Mouse (Mus musculus) thymus, postnatal 4 days (tissue): ENCODE measurements around the gene Tmem131.
A peak's percentile ranks its signal among the peaks of the same experiment; 100 is the strongest.

ENCODE experiments used
- DNase-seq: peaks from one replicate; pipeline ENCODE4 v3.0.0; 2021

Tmem131 gene

GRCm38 (mm10) chr1:36768786-36769185 lies 174.7 kb downstream of the Tmem131 start:
- no peak for DNase-seq

DNA sequence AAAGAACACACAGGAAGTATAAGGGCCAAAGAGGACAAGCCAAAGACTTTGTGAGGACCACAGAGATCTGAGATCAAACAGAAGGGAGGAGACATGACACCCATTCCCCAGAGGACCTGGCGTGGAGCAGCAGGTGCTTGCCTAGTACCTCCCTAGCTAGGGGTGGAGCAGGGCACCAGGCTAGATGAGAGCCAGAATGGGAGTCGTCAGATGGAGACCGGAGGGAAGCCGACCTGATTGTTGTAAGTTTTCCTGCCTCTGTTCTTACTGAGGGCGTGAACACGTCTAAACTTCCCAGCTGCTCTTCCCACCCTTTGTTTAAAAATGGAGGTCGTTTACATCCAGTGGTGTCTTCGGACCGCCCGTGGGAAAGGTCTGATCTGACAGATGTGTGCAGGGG lies 176.1 kb downstream of the Tmem131 start:
- DNase-seq = peak; percentile 51

- peak; percentile 64 for DNase-seq
Measured at GRCm38 (mm10) chr1:36766431-36767205, 176.8 kb downstream of the Tmem131 start.

DNA sequence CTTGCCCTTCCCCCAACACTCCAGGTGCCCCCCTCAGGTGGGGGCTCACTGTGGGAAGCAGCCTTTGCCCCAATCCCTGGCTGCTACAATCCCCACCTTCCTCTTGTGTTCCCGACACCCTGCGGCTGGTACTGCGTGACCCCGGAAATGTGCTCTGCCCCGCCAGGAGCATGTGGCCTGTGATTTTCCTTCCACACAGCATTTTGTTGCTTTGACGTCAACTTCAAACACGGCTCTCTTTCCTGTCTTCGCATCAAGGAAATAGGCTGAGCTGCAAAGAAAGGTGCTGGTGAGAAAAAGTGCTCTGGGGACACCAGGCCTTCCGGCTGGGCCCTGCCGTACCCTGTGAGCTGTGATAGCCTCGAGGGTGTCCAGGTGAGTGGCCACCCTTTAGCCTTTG lies 181.9 kb downstream of the Tmem131 start, which contains the start of gene Zap70:
Gene Zap70, plus strand, starts transcription at position 231 of the 400 bp plus-strand sequence.
- DNase-seq = peak; percentile 73

GRCm38 (mm10) chr1:36761061-36761460 lies 182.4 kb downstream of the Tmem131 start:
- DNase-seq = no peak

- peak; percentile 21 for DNase-seq
Measured at GRCm38 (mm10) chr1:36760401-36760800, 183.1 kb downstream of the Tmem131 start.

DNA sequence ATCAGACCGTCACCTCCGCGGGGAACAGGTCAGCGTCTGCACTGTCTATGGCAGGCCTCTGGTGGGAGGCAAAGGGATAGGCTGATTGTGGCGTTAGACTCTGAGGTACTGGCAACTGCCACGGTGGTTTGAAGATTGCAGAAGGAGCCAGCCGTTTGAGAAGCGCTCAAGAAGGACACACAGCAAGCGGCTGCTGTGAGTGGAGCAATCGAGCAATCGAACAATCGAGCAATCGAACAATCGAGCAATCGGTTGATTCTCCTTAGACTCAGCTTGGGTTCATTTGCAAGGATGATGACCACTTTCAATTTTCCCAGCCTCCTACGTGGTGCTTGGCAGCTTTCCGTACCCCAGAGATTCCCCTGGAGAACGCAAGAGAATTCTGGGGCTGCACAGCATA lies 184.4 kb downstream of the Tmem131 start:
- peak; percentile 5 for DNase-seq

GRCm38 (mm10) chr1:36758553-36758952 lies 184.9 kb downstream of the Tmem131 start:
- peak; percentile 9 for DNase-seq

GRCm38 (mm10) chr1:36753932-36754675 lies 189.4 kb downstream of the Tmem131 start:
- no peak for DNase-seq

DNA sequence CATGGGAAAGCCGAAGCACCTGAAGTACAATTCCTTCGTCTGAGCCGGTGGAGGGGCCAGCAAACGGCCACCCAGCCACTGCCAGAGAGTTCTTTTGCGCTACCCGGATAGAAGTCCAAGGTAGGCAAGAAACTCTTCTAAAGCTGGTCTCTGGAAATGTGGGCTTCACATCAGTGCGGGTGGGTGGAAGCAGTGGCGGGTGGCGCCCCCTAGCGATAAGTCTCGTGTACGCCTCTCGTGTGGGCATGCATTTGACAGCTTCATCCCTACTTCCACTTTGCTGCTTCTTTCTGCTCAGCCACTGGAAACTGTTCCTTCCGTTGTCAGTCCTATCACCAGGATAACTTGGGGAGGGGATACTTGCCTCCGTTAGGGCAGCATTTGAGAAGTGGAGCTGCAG lies 197.0 kb downstream of the Tmem131 start:
- peak; percentile 87 for DNase-seq

DNA sequence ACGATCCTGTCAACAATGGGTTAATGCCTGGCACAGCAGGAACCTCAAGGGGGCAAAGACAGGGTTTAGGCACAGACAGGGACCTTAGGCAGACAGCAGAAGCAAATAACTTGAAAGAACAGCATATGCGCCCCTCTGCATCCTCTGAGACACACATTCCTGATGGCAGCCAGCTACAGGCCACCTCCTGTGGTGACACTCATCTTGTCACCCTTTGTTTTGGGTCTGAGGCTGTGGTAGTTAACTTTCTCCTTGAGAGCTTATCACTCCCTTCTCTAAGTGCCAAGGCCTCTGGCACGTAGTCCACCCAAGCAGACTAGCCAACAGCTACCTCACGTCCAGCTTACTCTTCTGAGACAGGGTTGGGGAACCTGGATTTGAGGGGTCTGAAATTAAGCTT lies 197.8 kb downstream of the Tmem131 start:
- DNase-seq = no peak

DNA sequence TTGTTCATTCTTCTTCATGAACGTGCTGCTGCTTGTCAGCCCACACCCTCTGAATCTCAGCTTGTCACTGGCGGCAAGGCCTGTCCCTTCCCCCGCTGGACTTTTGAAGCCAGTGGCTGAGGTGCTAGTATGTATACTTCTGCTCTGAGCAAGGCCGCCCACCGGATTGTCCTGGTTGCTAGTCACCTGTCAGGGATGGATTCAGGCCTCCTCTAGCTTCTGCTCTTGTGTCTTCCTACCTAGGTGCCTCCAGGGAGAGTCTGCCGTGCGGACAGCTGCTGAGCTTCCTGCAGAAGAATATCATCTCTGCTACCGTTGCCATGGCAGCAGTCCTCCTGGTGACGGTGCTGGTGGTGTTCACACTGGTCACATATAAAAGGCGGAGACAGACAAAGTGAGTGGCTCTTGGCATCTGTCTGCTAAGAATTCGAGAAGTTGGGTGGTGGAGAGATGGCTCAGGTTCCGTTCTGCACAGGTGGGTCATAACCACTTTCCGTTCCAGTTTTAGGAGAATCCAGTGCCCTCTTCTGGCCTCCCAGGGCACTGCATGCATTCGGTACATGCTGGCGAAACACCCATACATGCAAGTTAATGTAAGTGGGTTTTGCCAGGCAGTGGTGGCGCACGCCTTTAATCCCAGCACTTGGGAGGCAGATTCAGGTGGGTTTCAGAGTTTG lies 199.1 kb downstream of the Tmem131 start:
- peak; percentile 90 for DNase-seq

DNA sequence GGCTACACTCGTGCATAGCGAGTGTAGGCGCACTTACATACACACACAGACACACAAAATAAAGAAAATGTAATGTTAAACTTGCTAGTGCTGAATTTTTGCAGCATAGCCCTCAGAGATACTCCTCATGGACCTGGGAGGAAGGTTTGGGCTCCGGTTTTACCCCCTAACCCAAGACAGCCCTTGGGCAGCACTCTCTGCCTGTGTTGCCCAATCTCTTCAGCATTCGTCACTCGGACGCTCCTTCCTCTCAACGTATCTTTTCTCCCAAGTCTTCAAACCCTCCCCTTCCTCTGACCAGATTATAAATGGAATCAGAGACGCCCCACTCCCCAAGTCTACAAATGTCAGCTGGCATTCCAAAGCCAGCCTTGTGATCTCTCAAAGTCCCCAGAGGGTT lies 200.4 kb downstream of the Tmem131 start:
- DNase-seq = no peak
